Mouse (Mus musculus): ENCODE results near the gene Usp47.

Usp47 gene

GRCm38 (mm10) chr7:112023150-112023600 lies at the start of gene Usp47:
TSS of gene Usp47 (plus strand) at chr7:112023504.
- DNase-seq (ENCODE audit: low spot score), result peak; percentile 86

- DNase-seq (ENCODE audit: low spot score), result no peak
Measured at GRCm38 (mm10) chr7:111976401-111976800, 46.9 kb upstream of the Usp47 start.

GRCm38 (mm10) chr7:111977871-111978270 lies 45.4 kb upstream of the Usp47 start:
- DNase-seq (ENCODE audit: low spot score), result no peak

- DNase-seq (ENCODE audit: low spot score), result no peak
Measured at GRCm38 (mm10) chr7:111982296-111982695, 41.0 kb upstream of the Usp47 start.

- no peak for DNase-seq (ENCODE audit: low spot score)
Measured at GRCm38 (mm10) chr7:111984530-111984929, 38.8 kb upstream of the Usp47 start.

- no peak for DNase-seq (ENCODE audit: low spot score)
Measured at GRCm38 (mm10) chr7:111985266-111985665, 38.0 kb upstream of the Usp47 start.

- DNase-seq (ENCODE audit: low spot score), result no peak
Measured at GRCm38 (mm10) chr7:111986906-111987305, 36.4 kb upstream of the Usp47 start.

- no peak for DNase-seq (ENCODE audit: low spot score)
Measured at GRCm38 (mm10) chr7:111997441-111997840, 25.9 kb upstream of the Usp47 start.

- DNase-seq (ENCODE audit: low spot score), result no peak
Measured at GRCm38 (mm10) chr7:111998446-111999004, 24.8 kb upstream of the Usp47 start.

GRCm38 (mm10) chr7:111999376-111999775 lies 23.9 kb upstream of the Usp47 start:
- no peak for DNase-seq (ENCODE audit: low spot score)

- no peak for DNase-seq (ENCODE audit: low spot score)
Measured at GRCm38 (mm10) chr7:112000166-112000565, 23.1 kb upstream of the Usp47 start.

GRCm38 (mm10) chr7:112010511-112010910 lies 12.8 kb upstream of the Usp47 start:
- no peak for DNase-seq (ENCODE audit: low spot score)

- DNase-seq (ENCODE audit: low spot score), result no peak
Measured at GRCm38 (mm10) chr7:112010976-112011375, 12.3 kb upstream of the Usp47 start.

- DNase-seq (ENCODE audit: low spot score), result peak; percentile 67
Measured at GRCm38 (mm10) chr7:112012102-112012501, 11.2 kb upstream of the Usp47 start.

- no peak for DNase-seq (ENCODE audit: low spot score)
Measured at GRCm38 (mm10) chr7:112012621-112013177, 10.6 kb upstream of the Usp47 start.

GRCm38 (mm10) chr7:112014148-112014547 lies 9.2 kb upstream of the Usp47 start:
- no peak for DNase-seq (ENCODE audit: low spot score)

- no peak for DNase-seq (ENCODE audit: low spot score)
Measured at GRCm38 (mm10) chr7:112022506-112023149, 676 bp upstream of the Usp47 start.

- no peak for DNase-seq (ENCODE audit: low spot score)
Measured at GRCm38 (mm10) chr7:112023601-112024445, 519 bp downstream of the Usp47 start.

- DNase-seq (ENCODE audit: low spot score), result no peak
Measured at GRCm38 (mm10) chr7:112024446-112024730, 1.1 kb downstream of the Usp47 start.

GRCm38 (mm10) chr7:112024856-112025255 lies 1.6 kb downstream of the Usp47 start:
- DNase-seq (ENCODE audit: low spot score), result no peak

GRCm38 (mm10) chr7:112030594-112030993 lies 7.3 kb downstream of the Usp47 start:
- no peak for DNase-seq (ENCODE audit: low spot score)

GRCm38 (mm10) chr7:112035804-112036203 lies 12.5 kb downstream of the Usp47 start:
- no peak for DNase-seq (ENCODE audit: low spot score)

- no peak for DNase-seq (ENCODE audit: low spot score)
Measured at GRCm38 (mm10) chr7:112036636-112037035, 13.3 kb downstream of the Usp47 start.

All from urinary bladder, postnatal 14 days (tissue).